ENCODE assay signal across 8 mouse cellular contexts in the genomic region with DNA sequence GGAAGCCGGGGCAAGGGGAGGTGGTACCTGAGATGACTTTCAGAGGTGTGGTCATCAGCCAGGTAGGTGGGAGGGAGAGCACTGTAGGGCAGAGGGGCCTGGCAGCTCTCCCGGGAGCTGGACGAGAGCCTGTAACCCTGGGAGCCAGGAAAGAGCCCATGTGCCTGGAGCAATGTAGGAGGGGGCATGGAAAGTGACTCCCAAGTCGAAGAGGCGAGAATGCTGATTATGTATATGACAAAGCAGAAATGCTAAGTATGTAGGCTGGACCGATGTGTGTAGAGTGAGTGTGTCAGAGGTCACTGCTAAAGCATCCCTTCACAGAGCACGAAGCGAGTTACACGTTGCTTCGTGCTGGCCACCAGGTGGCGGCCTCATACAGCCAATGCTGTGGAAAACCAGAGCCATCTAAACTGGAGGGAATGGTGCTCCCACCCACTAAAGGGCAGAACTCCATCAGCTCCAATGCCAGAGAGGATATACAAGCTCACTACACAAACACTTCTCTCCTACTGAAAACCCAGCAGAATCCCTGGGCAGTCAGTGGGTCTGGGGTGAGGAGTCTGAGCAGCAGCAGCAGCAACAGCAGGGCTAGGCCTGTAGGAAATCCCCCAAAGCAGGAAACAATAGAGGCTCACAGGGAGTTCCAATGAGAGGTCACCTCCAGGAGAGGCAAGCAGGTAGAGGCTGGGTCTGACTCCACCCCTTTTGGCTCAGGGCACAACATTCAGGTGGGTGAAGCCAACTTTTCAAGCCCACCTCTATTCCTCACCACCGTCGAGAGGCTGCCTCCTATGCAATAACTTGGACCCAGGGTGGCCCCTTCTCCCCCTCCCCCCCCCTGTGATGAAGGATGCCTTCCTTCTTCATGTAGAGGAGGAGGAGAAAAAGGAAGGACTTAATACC.
A peak's percentile ranks its signal among the peaks of the same experiment; 100 is the strongest.
DNase-seq lines count a peak whose midpoint lies in the region; ATAC-seq and TF ChIP-seq lines count a peak whose summit lies in the region.

No protein-coding gene starts in this region.

- H3K4me1 ChIP-seq in liver, embryonic 14.5 days (replicated peaks; ENCODE audit: control insufficient read depth in 2 of 2, insufficient read depth in 2 of 2, low read length in 1 of 2) = peaks cover 0 to 15% of the 10 kb centered on the region in 2 experiments; a peak in 2 of 4 replicates
- H3K4me1 ChIP-seq in neural tube, embryonic 11.5 days (ENCODE audit: control insufficient read depth, insufficient read depth, low read length) = no peaks in the 10 kb centered on the region
- peaks cover 10% of the 10 kb centered on the region for H3K4me1 ChIP-seq in stomach, postnatal 0 days (replicated peaks; ENCODE audit: control insufficient read depth, insufficient read depth)

- 42% methylated on average over 13 of the region's 13 CpGs for WGBS in liver, embryonic 14.5 days (ENCODE audit: insufficient replicate concordance)
- WGBS in neural tube, embryonic 11.5 days = 20% methylated on average over 13 of the region's 13 CpGs
- WGBS in stomach, postnatal 0 days = 16% methylated on average over 13 of the region's 13 CpGs

- no peaks in the 10 kb centered on the region for H3K36me3 ChIP-seq in liver, embryonic 14.5 days (replicated peaks; ENCODE audit: control insufficient read depth, insufficient read depth, low read depth)
- no peaks in the 10 kb centered on the region for H3K36me3 ChIP-seq in neural tube, embryonic 11.5 days (ENCODE audit: control insufficient read depth, insufficient read depth, low read length)
- H3K36me3 ChIP-seq in stomach, postnatal 0 days (ENCODE audit: control insufficient read depth, insufficient read depth, low read length) = no peaks in the 10 kb centered on the region

- no peak for TF ChIP-seq EP300 in liver, embryonic 14.5 days (IDR thresholded peaks at IDR 0.05; ENCODE audit: low read depth)
- no peak for TF ChIP-seq EP300 in stomach, postnatal 0 days (optimal IDR thresholded peaks at IDR 0.05)

- ATAC-seq in granulocyte monocyte progenitor cell, adult 5-6 weeks (replicated peaks; ENCODE audit: poor library complexity, severe bottlenecking) = 0 out of 2 replicates have a peak, but pooled peaks have one; percentile 23
- ATAC-seq in liver, embryonic 14.5 days (ENCODE audit: insufficient read depth) = peak; percentile 53; the same call in 1 of the 2 replicates
- ATAC-seq in neural tube, embryonic 11.5 days (ENCODE audit: insufficient read depth, low FRiP score, low TSS enrichment) = peak; percentile 58
- peak; percentile 84 for ATAC-seq in stomach, postnatal 0 days (ENCODE audit: low FRiP score, low TSS enrichment)

- peak; percentile 94 for TF ChIP-seq CTCF in liver, embryonic 14.5 days (IDR thresholded peaks at IDR 0.05; ENCODE audit: low read depth)
- peak; percentile 99 for TF ChIP-seq CTCF in stomach, postnatal 0 days (IDR thresholded peaks at IDR 0.05; ENCODE audit: low read depth)

- no peak overlapping the region for H3K4me2 ChIP-seq in liver, embryonic 14.5 days (ENCODE audit: low read depth)
- no peak overlapping the region for H3K4me2 ChIP-seq in neural tube, embryonic 11.5 days (ENCODE audit: low read depth)
- 0 out of 2 replicates have a peak overlapping the region, but pooled peaks have one; percentile 0 for H3K4me2 ChIP-seq in stomach, postnatal 0 days (replicated peaks; ENCODE audit: low read depth)

- H3K27me3 ChIP-seq in liver, embryonic 14.5 days (ENCODE audit: control insufficient read depth, insufficient read depth, low read length) = no peaks in the 10 kb centered on the region
- H3K27me3 ChIP-seq in neural tube, embryonic 11.5 days (ENCODE audit: control insufficient read depth, insufficient read depth, low read length) = no peaks in the 10 kb centered on the region
- H3K27me3 ChIP-seq in stomach, postnatal 0 days (ENCODE audit: control insufficient read depth, insufficient read depth, low read length) = no peaks in the 10 kb centered on the region

- DNase-seq in A20 (ENCODE audit: low read depth, low spot score) (peak; percentile 62), WW6 (ENCODE audit: low read depth, low spot score) (peak; percentile 42)
- peak; percentile 88 for DNase-seq in embryo, embryonic 10.5 days (ENCODE audit: low spot score)
- DNase-seq in kidney, adult 11 months = peak; percentile 82
- peak in 1 of 3 experiments; percentile 36 for DNase-seq in liver, embryonic 14.5 days (ENCODE audit: low read depth in 3 of 3, low spot score in 3 of 3)
- DNase-seq in neural tube, embryonic 11.5 days (ENCODE audit: low spot score) = peak; percentile 80
- DNase-seq in stomach, postnatal 0 days (ENCODE audit: low spot score) = peak; percentile 82

- H3K9ac ChIP-seq in liver, embryonic 14.5 days (replicated peaks) = no peak overlapping the region
- no peak overlapping the region for H3K9ac ChIP-seq in neural tube, embryonic 11.5 days (ENCODE audit: low read length)
- no peak overlapping the region for H3K9ac ChIP-seq in stomach, postnatal 0 days (ENCODE audit: low read length)

- H3K4me3 ChIP-seq in liver, embryonic 14.5 days (ENCODE audit: insufficient read depth in 1 of 2, low read depth in 2 of 2, low read length in 2 of 2) = no peak overlapping the region
- no peak overlapping the region for H3K4me3 ChIP-seq in neural tube, embryonic 11.5 days (ENCODE audit: low read depth, low read length)
- no peak overlapping the region for H3K4me3 ChIP-seq in stomach, postnatal 0 days (ENCODE audit: low read depth, low read length)

- no peak overlapping the region for H3K27ac ChIP-seq in liver, embryonic 14.5 days
- no peak overlapping the region for H3K27ac ChIP-seq in neural tube, embryonic 11.5 days (ENCODE audit: low read depth, low read length)
- peak overlapping the region; percentile 75 for H3K27ac ChIP-seq in stomach, postnatal 0 days (replicated peaks)

- H3K9me3 ChIP-seq in liver, embryonic 14.5 days (ENCODE audit: control insufficient read depth, low read length) = no peaks in the 10 kb centered on the region
- H3K9me3 ChIP-seq in neural tube, embryonic 11.5 days (ENCODE audit: control insufficient read depth, low read length) = no peaks in the 10 kb centered on the region
- no peaks in the 10 kb centered on the region for H3K9me3 ChIP-seq in stomach, postnatal 0 days (ENCODE audit: control insufficient read depth, low read length)

Comparison
In these comparisons a context has a peak if more than half of its experiments do, and no peak if none do; other contexts are left out.
1. ATAC-seq: peak in every context shown above with its lines; median percentile 84 in stomach, postnatal 0 days; 58 in neural tube, embryonic 11.5 days; 53 in liver, embryonic 14.5 days; 23 in granulocyte monocyte progenitor cell, adult 5-6 weeks.